Mouse (Mus musculus): ENCODE data around the gene Creld1.

Creld1 gene

DNA sequence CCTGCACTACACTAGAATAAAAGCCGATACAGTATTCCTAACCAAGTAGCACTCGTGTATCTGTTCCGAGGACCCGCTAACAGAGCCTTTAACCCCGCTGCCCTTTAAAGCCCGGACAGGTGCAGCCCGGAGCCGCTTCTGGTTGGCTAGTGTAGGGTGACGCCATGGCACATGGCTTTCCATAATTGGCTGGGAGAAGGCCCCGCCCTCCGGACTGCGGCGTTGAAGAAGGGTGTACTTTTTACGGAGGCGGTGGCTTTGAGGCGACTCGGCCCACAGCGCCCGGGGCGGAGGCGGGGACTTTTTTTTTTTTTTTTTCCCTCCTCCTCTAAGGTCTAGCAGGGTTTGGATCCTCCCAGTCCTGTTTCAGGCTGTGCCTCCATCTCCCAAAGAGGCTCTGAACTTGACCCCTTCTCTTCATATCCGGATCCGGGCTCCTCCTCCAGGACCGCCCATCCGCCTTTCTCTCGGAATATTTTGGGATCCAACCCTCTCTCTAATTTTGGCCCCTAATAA lies at the start of gene Creld1:
Gene Creld1, plus strand, starts transcription at position 198 of the 516 bp plus-strand sequence.
- peak; percentile 95 to 96 for DNase-seq

DNA sequence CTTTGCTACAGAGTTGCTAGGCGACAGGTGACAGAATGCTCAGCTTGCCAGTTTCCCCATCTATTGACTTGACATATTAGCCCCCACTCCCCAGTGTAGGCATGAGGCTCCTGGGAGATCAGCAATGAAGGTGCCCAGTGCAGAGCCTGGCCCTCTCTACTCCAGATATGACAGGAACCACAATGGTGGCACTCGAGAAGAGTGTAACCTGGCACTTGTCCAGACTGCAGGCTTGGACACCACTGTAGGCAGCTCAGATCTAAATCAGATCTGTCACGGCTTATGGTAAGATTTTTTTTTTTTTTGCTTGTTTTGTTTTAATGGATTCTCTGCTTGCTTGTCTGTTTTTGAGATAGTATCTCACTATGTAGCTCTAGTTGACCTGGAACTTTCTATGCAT lies 49.4 kb upstream of the Creld1 start:
- no peak for DNase-seq

DNA sequence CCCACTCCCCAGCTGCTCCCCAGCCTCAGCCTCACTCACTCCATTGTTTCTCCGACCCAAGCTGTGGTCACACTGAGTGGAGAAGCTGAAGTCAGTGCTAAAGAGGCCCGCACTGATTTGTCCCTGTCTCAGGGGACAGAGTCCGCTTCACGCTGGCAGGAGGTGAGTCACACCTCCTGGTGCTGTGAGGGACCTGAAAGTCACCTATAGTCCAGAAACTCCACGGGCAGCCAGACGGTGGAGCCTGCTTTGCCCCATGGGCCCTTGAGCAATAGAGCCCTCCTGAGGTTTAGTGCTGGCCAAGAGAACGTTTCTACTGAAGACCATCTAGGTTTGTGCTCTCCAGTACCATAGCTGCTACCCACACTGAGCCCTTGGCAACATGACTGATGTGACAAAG lies 48.4 kb upstream of the Creld1 start:
- DNase-seq, result no peak

DNA sequence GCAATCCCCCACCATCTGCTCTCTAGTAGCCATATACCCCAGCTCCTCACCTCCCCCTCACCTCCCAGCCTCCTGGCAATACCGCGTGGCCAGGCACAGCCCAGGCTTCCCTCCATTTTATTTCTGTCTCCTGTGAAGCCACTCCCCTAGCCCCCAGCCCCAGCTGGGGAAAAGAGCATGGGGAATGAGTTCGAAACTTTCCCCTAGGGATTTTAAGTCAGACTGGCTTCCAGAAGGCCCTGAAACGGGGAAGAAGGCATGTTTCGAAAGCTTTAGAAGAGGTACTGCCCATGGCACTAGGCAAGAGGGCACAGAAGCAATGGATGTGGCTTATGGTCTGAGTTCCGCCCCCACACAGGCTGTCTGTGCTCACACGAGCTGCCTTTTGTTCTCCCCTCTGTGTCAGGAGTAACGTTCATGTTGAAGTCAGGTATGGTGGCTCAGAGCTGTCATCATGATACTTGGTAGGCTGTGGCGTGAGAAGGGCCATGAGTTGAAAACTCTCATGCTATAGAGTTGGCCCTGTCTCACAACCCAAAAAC lies 47.4 kb upstream of the Creld1 start, which contains the start of gene Cidec:
Gene Cidec, minus strand, starts transcription at position 97 of the 542 bp plus-strand sequence.
- no peak for DNase-seq

DNA sequence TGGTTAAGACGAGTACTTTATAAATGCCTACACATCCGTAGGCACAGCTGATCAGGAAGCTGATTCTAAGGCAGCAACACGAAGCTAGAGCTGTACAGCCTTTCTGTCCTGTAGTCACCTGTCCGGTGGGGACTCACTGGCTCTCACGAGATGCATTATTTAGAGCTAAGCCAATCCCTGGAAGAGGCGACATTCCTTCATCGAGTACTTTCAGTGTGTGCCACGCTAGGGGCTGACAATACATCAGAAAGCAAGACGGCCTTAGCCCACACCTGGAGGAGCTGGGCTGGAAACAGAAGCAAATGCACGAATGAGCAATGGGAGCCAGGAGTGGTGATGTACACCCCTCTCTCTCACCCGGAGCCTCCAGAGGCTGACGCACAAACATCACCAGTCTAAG lies 46.0 kb upstream of the Creld1 start:
- no peak for DNase-seq

DNA sequence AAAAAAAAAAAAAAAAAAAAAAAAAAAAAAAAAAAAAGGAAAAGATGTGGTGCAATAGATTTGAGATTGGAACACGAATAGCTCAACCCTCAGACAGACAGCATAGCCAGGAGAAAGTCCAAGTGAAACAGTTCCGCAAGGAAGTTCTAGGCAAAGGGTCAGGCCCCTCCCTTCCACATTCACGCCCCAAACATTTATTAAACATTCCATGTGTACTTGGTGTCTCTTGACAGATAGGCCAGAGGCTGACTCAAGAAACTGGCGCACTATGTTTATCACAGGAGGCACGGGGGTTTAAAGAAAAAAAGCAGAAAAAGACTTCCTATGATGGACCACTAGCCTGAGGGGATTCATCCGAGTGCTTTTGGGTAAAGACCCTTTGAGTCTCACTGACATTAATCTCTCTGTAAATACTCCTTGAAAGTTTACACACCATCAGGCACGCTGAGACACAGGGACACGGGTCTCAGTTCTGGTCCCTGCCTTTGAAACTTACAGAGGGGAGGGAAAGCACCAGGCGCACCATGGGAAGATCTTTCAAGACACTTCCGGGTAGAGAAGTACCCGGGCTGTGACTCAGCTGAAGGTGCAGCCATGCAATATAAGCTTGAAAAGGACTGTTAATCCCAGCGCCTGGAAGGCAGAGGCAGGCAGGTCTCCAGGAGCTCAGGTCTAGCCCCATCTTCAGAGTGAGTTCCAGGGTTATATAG lies 44.2 kb upstream of the Creld1 start:
- no peak for DNase-seq

DNA sequence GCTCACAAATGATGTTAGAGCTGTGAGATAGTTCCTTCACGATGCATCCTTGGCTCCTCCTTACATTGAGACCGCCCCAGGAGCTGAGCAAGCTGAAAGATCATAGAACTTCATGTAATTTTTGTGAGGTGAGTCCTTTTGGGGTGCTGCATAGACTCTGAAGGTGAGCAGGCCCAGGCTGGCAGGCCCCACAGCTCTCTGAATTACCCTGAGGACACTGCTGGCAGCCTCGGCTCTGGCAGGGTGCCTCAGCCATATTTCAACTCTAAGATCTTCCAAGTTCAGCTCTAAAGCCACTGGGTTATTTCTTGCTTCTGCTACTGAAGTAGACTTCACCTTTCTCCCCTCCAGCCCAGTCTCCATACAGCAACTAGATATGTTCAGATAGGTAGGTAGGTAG lies 42.4 kb upstream of the Creld1 start:
- no peak for DNase-seq

DNA sequence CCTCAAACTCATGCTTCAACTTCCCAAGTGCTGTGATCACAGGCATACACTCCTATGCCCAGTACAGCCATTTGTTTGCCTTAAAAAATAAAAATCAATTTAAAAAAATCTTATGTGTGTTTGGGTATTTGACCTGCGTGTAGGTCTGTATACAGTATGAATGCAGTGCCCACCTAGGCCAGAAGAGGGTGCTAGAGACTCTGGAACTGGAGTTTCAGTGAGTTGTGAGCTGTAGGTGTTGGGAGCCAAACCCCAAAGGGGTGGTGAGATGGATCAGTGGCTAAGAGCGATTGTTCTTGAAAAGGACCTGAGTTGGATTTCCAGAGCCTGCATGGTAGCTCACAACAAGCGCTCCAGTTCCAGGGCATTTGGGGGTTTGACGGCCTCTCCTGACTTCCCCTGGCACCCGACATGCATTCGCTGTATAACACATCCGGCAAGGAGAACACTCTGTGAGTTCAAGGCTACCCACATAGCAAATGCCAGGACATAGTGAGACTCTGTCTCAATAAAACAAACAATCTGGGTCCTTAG lies 41.9 kb upstream of the Creld1 start:
- peak; percentile 87 to 93 for DNase-seq

DNA sequence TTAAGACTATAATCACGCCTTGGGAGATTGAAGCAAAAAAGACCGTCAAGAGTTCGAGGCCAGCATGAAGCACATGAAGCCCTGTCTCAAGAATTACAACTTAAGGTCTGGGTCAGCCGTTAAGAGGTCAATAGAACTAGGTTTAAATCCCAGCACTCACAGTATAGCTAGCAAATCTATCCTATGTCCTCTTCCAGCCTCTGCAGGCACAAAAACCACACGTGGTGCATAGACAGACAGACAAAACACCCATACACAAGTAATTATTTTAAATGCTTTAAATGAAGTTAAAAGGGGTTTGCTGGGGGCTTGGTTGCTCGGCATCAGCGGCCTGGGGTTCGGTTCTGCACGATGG lies 41.0 kb upstream of the Creld1 start:
- no peak for DNase-seq

DNA sequence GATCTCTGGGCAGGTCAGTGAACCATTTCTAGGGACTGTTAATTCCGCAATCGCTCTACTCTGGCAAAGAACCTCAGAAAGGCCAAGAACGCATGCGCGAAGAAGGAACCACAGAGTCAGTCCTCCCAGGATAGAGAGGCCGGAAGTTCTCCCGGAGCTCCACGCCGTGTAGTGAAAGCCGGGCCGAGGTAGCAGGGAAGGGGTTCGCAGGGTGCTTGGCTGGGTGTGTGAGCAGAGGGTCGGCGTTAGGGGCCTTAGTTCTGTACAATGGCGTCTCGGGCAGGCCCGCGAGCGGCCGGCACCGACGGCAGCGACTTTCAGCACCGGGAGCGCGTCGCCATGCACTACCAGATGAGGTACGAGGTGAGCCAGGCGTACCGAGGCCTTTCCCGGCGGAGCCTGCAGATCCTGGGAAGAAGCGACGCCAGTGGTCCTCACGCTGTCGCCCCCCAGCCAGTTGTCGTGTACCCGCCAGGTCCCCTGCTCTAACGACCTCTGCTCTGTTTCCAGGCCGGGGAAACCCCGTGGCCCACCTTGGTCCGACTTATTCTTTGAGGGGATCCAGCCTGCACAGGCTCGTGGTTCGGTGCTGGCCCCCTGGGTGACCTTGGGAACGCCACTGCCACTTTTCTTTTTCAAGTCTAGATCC lies 40.5 kb upstream of the Creld1 start, which contains the start of gene Jagn1:
Gene Jagn1, plus strand, starts transcription at position 128 of the 649 bp plus-strand sequence.
- DNase-seq, result peak; percentile 92

DNA sequence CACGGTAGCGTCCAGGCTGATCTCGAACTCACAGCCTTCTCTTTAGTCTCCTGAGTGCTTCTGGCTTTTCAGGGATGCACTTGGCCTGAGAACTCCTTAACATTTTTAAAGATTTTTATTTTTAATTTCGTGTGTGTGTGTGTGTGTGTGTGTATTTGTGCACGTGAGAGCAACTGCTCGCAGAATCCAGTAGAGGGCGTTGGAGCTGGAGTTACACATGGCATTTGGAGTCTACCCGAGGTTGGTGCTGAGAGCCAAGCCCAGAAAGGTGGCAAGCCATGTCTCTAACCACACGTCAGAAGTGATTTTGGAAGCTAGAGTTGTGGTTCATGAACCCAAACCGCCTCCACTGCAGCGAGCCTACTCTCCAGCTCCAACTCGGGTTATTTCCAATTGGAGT lies 40.0 kb upstream of the Creld1 start:
- DNase-seq, result peak in 1 of 2 experiments; percentile 42

DNA sequence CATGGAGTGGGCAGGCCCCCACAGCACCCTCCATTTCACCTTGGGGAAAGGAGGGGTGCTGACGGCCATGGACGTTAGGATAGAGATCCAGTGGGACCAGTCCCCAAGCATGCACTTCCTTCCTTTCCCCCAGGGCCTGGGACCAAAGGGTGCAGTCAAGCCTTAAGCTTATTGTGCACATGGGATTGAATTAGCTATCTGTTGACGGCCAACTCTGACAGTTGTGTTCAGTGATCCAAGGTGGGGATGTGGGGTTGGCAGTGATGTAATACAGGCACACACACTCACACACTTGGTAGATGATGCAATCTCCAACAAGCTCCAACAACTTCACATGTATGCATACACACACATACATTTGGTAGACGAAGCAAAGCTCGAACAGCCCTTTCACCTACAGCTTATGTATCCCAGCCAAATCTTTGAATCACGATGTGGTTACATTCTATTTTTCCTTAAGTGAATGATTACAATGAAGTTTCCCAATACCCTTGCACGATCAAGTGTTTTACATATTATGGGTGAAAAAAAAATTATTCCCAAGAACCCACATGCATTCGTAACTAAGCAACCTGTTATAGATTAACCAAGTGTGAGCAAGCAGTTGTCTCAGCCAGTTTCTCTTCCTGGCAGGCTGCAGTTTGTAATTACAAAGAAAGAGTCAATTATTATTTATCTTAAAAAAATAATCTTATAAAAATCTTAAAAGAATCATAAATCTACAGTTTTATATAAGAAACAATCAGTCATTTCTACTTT lies 38.7 kb upstream of the Creld1 start:
- no peak for DNase-seq

DNA sequence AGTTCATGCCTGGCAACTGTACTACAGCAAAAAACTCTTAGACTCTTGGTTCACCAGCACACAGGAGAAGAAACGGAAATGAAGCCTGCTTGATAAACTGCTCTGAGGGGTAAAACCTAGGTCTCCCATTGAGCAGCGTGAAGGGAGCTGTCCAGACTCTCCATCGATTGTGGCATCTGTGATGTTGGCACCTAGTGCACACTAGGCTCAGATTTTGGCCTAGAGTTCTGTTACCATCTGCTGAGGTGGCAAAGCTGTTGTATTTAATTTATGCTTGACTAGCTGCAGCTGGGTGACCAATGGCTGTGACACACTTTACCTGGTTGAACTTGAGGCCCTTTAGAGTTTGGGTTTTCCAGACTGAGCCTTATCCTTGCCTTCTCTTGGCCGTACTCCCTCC lies 35.5 kb upstream of the Creld1 start:
- peak; percentile 61 to 71 for DNase-seq

DNA sequence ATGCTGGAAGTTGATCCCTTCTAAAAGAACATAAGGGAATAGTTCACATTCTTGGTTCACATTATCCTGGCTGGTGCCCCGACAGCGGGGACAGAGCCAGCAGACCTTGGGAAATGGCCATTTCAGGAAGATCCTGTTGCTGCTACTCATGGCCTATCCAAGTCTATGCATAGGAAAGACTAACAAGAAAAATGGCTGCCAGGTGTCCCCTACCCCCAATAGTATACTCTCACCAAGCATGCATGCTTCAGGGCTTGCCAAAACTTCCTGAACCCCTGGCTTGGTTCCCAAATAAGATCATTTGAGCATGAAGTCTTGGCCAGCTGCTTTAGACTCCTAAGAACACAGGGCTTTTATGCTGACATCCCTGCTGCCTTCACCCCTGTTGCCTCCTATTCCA lies 31.3 kb upstream of the Creld1 start:
- DNase-seq, result peak; percentile 37 to 69

DNA sequence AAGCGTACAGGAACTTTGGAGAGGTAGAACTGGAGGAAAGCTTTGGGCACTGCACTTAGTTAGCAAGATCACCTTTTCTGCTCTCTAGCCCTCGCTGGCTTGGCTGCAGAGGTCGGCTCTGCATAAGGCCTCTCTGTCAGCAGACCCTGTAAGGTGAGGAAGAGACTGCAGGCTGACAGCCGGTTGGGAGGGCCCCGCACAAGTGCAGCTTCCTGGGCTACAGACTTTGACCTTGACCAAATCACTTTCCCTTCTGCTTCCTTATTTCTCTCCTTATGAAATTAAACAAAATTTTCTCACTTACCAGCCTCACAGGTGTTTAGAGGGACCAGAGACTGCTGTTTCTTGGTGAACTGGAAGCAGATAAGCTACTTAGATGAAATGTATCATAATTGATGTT lies 28.1 kb upstream of the Creld1 start:
- DNase-seq, result no peak

DNA sequence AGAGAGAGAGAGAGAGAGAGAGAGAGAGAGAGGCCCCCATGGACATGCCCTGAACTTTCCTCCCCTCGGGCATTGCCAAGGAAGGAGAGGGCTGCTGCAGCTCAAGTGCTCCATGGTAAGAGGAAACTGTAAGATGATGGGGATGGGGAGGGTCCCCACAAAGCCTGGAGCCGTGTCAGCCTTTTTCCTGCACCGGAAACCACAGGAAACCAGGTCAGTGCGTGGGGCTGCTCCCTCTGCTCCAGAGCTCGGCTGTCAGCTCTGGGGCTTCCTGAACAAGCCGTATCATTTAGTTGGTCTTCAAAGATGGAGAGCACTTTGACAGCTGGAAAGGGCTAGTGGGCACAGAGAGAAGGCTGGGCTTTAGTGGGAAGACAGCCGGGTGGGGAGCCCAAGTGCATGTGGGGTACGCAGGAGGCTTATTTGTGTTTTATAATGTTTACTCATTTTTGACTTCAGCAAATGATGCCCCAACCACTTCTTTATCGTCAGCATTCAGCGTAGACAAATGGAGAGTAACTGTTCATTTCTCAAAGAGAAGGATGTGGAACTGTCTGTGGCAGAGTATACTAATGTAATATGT lies 25.1 kb upstream of the Creld1 start, which contains the start of gene Il17re:
Gene Il17re, plus strand, starts transcription at position 533 of the 583 bp plus-strand sequence.
- no peak for DNase-seq

DNA sequence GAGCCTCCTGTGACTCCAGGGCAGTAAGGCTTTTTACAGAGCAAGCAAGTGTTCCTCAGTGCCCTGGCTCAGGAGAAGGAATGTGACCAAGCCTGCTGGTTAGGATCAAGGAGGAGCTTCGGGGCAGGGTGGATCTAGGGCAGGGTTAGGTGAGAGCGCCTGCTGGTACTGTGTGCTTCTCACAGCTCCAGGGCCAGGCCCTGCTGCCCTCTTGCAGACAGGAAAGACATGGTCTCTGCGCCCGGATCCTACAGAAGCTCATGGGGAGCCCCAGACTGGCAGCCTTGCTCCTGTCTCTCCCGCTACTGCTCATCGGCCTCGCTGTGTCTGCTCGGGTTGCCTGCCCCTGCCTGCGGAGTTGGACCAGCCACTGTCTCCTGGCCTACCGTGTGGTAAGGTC lies 24.5 kb upstream of the Creld1 start:
- DNase-seq, result peak; percentile 53 to 56

DNA sequence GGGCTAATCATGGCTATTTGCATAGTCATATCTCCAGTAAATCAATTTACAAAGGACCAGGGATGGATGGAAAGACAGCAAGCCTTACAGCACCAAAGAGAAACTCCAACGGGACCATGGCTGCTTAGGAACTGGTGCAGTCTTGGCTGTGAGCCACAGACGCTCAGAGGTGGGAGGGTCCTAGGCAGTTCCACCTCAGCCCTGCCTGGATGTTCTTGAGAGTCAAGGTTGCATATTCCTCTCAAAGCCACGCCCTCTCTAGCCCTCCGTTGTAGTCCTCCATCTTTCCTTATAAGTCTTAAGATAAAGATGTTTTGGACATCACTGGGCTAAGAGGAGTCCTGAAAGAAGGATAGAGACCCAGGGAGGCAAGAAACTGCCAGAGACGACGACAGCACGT lies 19.1 kb upstream of the Creld1 start:
- DNase-seq, result no peak

DNA sequence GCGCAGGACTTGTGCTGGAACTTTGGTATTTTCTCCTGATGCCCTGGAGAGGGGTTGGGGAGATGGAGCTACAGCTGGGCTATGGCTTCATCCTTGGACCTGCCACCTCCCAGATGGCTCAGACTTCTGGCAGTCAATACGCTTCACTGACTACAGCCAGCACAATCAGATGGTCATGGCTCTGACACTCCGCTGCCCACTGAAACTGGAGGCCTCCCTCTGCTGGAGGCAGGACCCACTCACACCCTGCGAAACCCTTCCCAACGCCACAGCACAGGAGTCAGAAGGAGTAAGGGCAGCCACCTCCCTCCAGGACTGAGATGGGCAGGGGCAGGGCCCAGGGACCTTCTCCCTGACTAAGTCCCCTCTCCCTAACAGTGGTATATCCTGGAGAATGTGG lies 17.5 kb upstream of the Creld1 start:
- DNase-seq, result peak; percentile 65 to 75

DNA sequence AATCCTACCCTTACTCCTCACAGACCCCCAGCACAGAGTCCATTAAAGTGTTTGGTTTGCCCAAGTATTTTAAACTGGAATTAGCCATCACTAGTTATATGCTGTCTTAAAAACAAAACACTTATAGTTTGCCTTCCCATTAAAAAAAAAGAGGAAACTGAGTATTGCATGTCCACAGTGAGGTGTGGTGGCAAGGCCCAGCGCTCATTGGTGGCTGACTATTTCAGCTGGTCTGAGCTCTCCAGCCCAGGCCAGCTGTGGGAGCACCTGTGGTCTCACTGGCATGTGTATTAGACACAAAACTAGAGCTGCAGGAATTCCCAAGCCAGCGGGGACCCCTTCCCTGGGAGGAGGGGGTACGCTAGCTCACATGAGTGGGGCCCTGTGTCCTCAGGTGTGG lies 14.6 kb upstream of the Creld1 start:
- DNase-seq, result no peak

DNA sequence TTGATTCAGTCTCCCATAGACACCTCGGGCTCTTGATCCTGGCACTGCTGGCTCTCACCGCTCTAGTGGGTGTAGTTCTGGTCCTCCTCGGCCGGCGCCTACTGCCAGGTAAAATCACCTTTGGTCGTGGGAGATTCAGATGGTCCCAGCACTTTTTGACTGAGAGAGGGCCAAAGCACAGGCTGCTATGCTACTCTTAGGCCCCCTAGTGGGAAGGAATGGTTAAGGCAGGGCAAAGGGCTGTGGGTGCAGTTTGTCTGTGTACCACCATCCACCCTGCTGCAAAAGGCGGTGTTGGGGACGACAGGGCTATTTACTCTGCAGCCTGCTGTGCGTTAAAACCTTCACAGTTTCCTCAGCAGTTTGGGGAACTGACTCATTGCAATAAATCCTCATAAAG lies 14.1 kb upstream of the Creld1 start:
- DNase-seq, result peak; percentile 77 to 87

DNA sequence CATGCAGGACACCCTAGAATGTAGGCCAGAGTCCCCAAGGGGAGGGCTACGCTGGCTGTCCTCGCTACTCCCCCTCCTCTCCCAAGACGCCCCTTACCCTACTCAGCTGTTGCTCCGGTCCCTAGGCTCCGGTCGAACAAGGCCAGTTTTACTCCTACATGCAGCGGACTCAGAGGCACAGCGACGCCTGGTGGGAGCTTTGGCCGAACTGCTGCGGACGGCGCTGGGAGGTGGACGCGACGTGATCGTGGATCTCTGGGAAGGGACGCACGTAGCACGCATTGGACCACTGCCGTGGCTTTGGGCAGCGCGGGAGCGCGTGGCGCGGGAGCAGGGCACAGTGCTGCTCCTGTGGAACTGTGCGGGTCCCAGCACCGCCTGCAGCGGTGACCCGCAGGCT lies 13.7 kb upstream of the Creld1 start:
- peak; percentile 86 to 93 for DNase-seq

Measured in cerebellum, postnatal 14 days (tissue).